8 mouse cellular contexts compared by ENCODE assay signal in genomic region chr4:125059025-125059424, GRCm38 (mm10). TPM values are rescaled to one million over a fixed set of nuclear protein-coding genes. Genes with fewer than 3 reads are reported as not detected.
DNase-seq lines count a peak whose midpoint lies in the region; ATAC-seq and TF ChIP-seq lines count a peak whose summit lies in the region.

No protein-coding gene starts in this region.

- DNase-seq in gastrocnemius, adult 18-20 months (ENCODE audit: low spot score) = peak; percentile 19
- DNase-seq in gastrocnemius, postnatal 25 days = no peak
- DNase-seq in embryonic facial prominence, embryonic 10.5 days (ENCODE audit: low spot score) = peak; percentile 76
- DNase-seq in heart, adult 9 months (ENCODE audit: low spot score in 2 of 2) = peak; percentile 12 to 27
- DNase-seq in kidney, adult 9 months = peak; percentile 53
- peak; percentile 68 for DNase-seq in limb, embryonic 14.5 days (ENCODE audit: low spot score)
- peak; percentile 88 for DNase-seq in midbrain, embryonic 14.5 days
- DNase-seq in spleen, adult 2 months (ENCODE audit: low read depth in 1 of 2, low spot score in 2 of 2) = peak in 1 of 2 experiments; percentile 44

- H3K36me3 ChIP-seq in embryonic facial prominence, embryonic 10.5 days (replicated peaks) = peaks cover 25% of the 10 kb centered on the region
- peaks cover 20% of the 10 kb centered on the region for H3K36me3 ChIP-seq in limb, embryonic 14.5 days (ENCODE audit: control insufficient read depth, insufficient read depth, low read length)
- H3K36me3 ChIP-seq in midbrain, embryonic 14.5 days (ENCODE audit: control insufficient read depth, insufficient read depth, low read length) = peaks cover 26% of the 10 kb centered on the region
- H3K36me3 ChIP-seq in spleen, adult 2 months (ENCODE audit: control insufficient read depth, insufficient read depth, low read length) = peaks cover 6% of the 10 kb centered on the region

- no peak overlapping the region for H3K27ac ChIP-seq in embryonic facial prominence, embryonic 10.5 days (replicated peaks)
- no peak overlapping the region for H3K27ac ChIP-seq in limb, embryonic 14.5 days (replicated peaks; ENCODE audit: low read depth, low read length)
- no peak overlapping the region for H3K27ac ChIP-seq in midbrain, embryonic 14.5 days (replicated peaks; ENCODE audit: low read depth, low read length)
- H3K27ac ChIP-seq in spleen, adult 2 months (ENCODE audit: insufficient read depth, low read length) = no peak overlapping the region

- peak; percentile 71; the same call in 1 of the 2 replicates for TF ChIP-seq CTCF in spleen, adult 2 months (IDR thresholded peaks at IDR 0.05; ENCODE audit: extremely low read depth, insufficient read depth, insufficient read length, insufficient replicate concordance)

- 2% methylated on average over 8 of the region's 8 CpGs for WGBS in embryonic facial prominence, embryonic 10.5 days
- WGBS in limb, embryonic 14.5 days = 1% methylated on average over 8 of the region's 8 CpGs
- WGBS in midbrain, embryonic 14.5 days = 3% methylated on average over 8 of the region's 8 CpGs
- 6% methylated on average over 8 of the region's 8 CpGs for WGBS in spleen, adult 2 months

- no peak overlapping the region for H3K9ac ChIP-seq in limb, embryonic 14.5 days (ENCODE audit: low read depth, low read length, severe bottlenecking)
- H3K9ac ChIP-seq in midbrain, embryonic 14.5 days (replicated peaks; ENCODE audit: low read length) = no peak overlapping the region; the same call in 1 of the 2 replicates

- ATAC-seq in limb, embryonic 14.5 days (ENCODE audit: low FRiP score, low read depth) = peak; percentile 74; the same call in 1 of the 2 replicates
- ATAC-seq in midbrain, embryonic 14.5 days (ENCODE audit: low FRiP score, low TSS enrichment) = no peak

- H3K27me3 ChIP-seq in embryonic facial prominence, embryonic 10.5 days (replicated peaks; ENCODE audit: low read depth, poor library complexity, severe bottlenecking) = 0 out of 2 replicates have a peak, but pooled peaks cover 6% of the 10 kb centered on the region
- no peaks in the 10 kb centered on the region for H3K27me3 ChIP-seq in limb, embryonic 14.5 days (ENCODE audit: control insufficient read depth, insufficient read depth, low read length)
- H3K27me3 ChIP-seq in midbrain, embryonic 14.5 days (ENCODE audit: control insufficient read depth, insufficient read depth, low read length) = no peaks in the 10 kb centered on the region
- H3K27me3 ChIP-seq in spleen, adult 2 months (ENCODE audit: control insufficient read depth, insufficient read depth, low read length) = no peaks in the 10 kb centered on the region

- no peak for TF ChIP-seq POLR2A in limb, embryonic 14.5 days (IDR thresholded peaks at IDR 0.05; ENCODE audit: borderline replicate concordance, extremely low read depth, insufficient read depth, insufficient read length)
- TF ChIP-seq POLR2A in spleen, adult 2 months (IDR thresholded peaks at IDR 0.05; ENCODE audit: low read depth, low read length) = no peak

- H3K4me3 ChIP-seq in embryonic facial prominence, embryonic 10.5 days = peak overlapping the region; percentile 41
- no peak overlapping the region for H3K4me3 ChIP-seq in limb, embryonic 14.5 days (replicated peaks; ENCODE audit: low read length)
- H3K4me3 ChIP-seq in midbrain, embryonic 14.5 days (replicated peaks; ENCODE audit: low read depth, low read length) = no peak overlapping the region
- H3K4me3 ChIP-seq in spleen, adult 2 months (ENCODE audit: extremely low read depth, insufficient read depth, insufficient read length) = peak overlapping the region; percentile 26; the same call in 1 of the 2 replicates

- peak overlapping the region; percentile 35 for H3K4me2 ChIP-seq in limb, embryonic 14.5 days (replicated peaks; ENCODE audit: low read depth, low read length, severe bottlenecking)
- H3K4me2 ChIP-seq in midbrain, embryonic 14.5 days (ENCODE audit: low read length) = peak overlapping the region; percentile 36

- peaks cover 36% of the 10 kb centered on the region for H3K4me1 ChIP-seq in embryonic facial prominence, embryonic 10.5 days
- H3K4me1 ChIP-seq in limb, embryonic 14.5 days (ENCODE audit: control insufficient read depth, insufficient read depth, low read length) = peaks cover 9% of the 10 kb centered on the region; the same call in 1 of the 2 replicates
- H3K4me1 ChIP-seq in midbrain, embryonic 14.5 days (ENCODE audit: control insufficient read depth, insufficient read depth, low read length) = no peaks in the 10 kb centered on the region
- no peaks in the 10 kb centered on the region; the same call in 1 of the 2 replicates for H3K4me1 ChIP-seq in spleen, adult 2 months (ENCODE audit: control insufficient read depth, insufficient read depth, insufficient read length)

- no peaks in the 10 kb centered on the region for H3K9me3 ChIP-seq in embryonic facial prominence, embryonic 10.5 days
- no peaks in the 10 kb centered on the region for H3K9me3 ChIP-seq in limb, embryonic 14.5 days (ENCODE audit: control insufficient read depth, low read length)
- H3K9me3 ChIP-seq in midbrain, embryonic 14.5 days (ENCODE audit: control insufficient read depth, low read length) = no peaks in the 10 kb centered on the region

RNA-seq across cellular contexts. Expression of gene Dnali1, which starts 6.5 kb away (rescaled TPM):
- total RNA-seq in gastrocnemius, adult 18-20 months (2021) = not detected
- total RNA-seq in gastrocnemius, postnatal 25 days (2021) = not detected
- polyA plus RNA-seq in embryonic facial prominence, embryonic 10.5 days (2016; fragmentation: Nextera tagmentation; extraction: Ambion mirVana) = 0.20 and 0.22 TPM in 2 replicates
- polyA plus RNA-seq in limb, embryonic 14.5 days (2012; rRNA removed) = 0.05 and 0.06 TPM in 2 replicates
- 0.11 and 0.18 TPM in 2 replicates for polyA plus RNA-seq in limb, embryonic 14.5 days (2014; fragmentation: Nextera tagmentation; extraction: Ambion mirVana)
- 0.92 and 1.0 TPM in 2 replicates for polyA plus RNA-seq in midbrain, embryonic 14.5 days (2014; fragmentation: Nextera tagmentation; extraction: Ambion mirVana)
- polyA plus RNA-seq in spleen, adult 2 months (2012; rRNA removed) = not detected in 2 replicates

RNA-seq across cellular contexts. Expression of gene Snip1, which starts 7.4 kb away (rescaled TPM):
- 1 to 10 TPM; 4.8 TPM for total RNA-seq in gastrocnemius, adult 18-20 months (2021)
- total RNA-seq in gastrocnemius, postnatal 25 days (2021) = 1 to 10 TPM; 4.6 to 4.7 TPM
- 34.9 and 35.1 TPM in 2 replicates for polyA plus RNA-seq in embryonic facial prominence, embryonic 10.5 days (2016; fragmentation: Nextera tagmentation; extraction: Ambion mirVana)
- polyA plus RNA-seq in limb, embryonic 14.5 days (2012; rRNA removed) = 20.5 and 20.7 TPM in 2 replicates
- 33.1 and 35.0 TPM in 2 replicates for polyA plus RNA-seq in limb, embryonic 14.5 days (2014; fragmentation: Nextera tagmentation; extraction: Ambion mirVana)
- polyA plus RNA-seq in midbrain, embryonic 14.5 days (2014; fragmentation: Nextera tagmentation; extraction: Ambion mirVana) = 27.7 and 31.2 TPM in 2 replicates
- 7.2 and 9.1 TPM in 2 replicates for polyA plus RNA-seq in spleen, adult 2 months (2012; rRNA removed)

RNA-seq across cellular contexts. Expression of gene Meaf6, which starts 25.9 kb away (rescaled TPM):
- total RNA-seq in gastrocnemius, adult 18-20 months (2021) = 10 to 100 TPM; 11.6 TPM
- total RNA-seq in gastrocnemius, postnatal 25 days (2021) = 10 to 100 TPM; 10.7 to 12.9 TPM
- polyA plus RNA-seq in embryonic facial prominence, embryonic 10.5 days (2016; fragmentation: Nextera tagmentation; extraction: Ambion mirVana) = 80.7 and 84.3 TPM in 2 replicates
- 71.7 and 74.5 TPM in 2 replicates for polyA plus RNA-seq in limb, embryonic 14.5 days (2012; rRNA removed)
- 60.1 and 64.3 TPM in 2 replicates for polyA plus RNA-seq in limb, embryonic 14.5 days (2014; fragmentation: Nextera tagmentation; extraction: Ambion mirVana)
- 171 and 183 TPM in 2 replicates for polyA plus RNA-seq in midbrain, embryonic 14.5 days (2014; fragmentation: Nextera tagmentation; extraction: Ambion mirVana)
- 11.3 and 12.7 TPM in 2 replicates for polyA plus RNA-seq in spleen, adult 2 months (2012; rRNA removed)

RNA-seq across cellular contexts. Expression of gene Gnl2, which starts 42.6 kb away (rescaled TPM):
- 10 to 100 TPM; 30.8 to 31.1 TPM for total RNA-seq in gastrocnemius, adult 18-20 months (2021)
- total RNA-seq in gastrocnemius, postnatal 25 days (2021) = 10 to 100 TPM; 25.0 to 25.7 TPM
- 93.7 and 101 TPM in 2 replicates for polyA plus RNA-seq in embryonic facial prominence, embryonic 10.5 days (2016; fragmentation: Nextera tagmentation; extraction: Ambion mirVana)
- 61.3 and 94.7 TPM in 2 replicates for polyA plus RNA-seq in limb, embryonic 14.5 days (2012; rRNA removed)
- polyA plus RNA-seq in limb, embryonic 14.5 days (2014; fragmentation: Nextera tagmentation; extraction: Ambion mirVana) = 74.1 and 76.2 TPM in 2 replicates
- polyA plus RNA-seq in midbrain, embryonic 14.5 days (2014; fragmentation: Nextera tagmentation; extraction: Ambion mirVana) = 67.3 and 88.9 TPM in 2 replicates
- polyA plus RNA-seq in spleen, adult 2 months (2012; rRNA removed) = 10.3 and 11.1 TPM in 2 replicates

Comparison
In these comparisons a context has a peak if more than half of its experiments do, and no peak if none do; other contexts are left out.
1. H3K4me3 ChIP-seq: peak in embryonic facial prominence, embryonic 10.5 days (single experiment) and spleen, adult 2 months (single experiment); none in limb, embryonic 14.5 days (single experiment) and midbrain, embryonic 14.5 days (single experiment).